Mouse (Mus musculus): Measurements from ENCODE around the gene Olfr109.

The Olfr109 gene

DNA sequence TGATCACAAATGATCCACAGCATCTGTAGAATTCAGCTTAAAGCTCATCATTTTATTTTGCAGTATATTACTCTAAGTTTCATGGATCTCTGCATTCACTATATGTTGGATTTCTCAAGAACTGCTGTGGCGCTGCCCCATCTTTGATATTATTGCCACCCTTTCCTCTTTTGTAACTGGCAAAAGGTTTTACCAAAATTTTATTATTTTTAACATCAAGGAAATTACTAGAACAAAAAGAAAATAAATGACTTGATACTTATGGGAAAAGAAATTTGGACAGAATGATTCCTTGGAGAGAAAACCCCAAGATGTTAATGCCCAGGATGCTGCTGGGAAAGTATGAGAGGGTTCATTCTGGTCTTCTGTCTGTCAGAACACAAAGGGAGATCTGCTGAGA lies at the start of gene Olfr109:
TSS of gene Olfr109 (plus strand) at position 301 of the 400 bp plus-strand sequence.
- DNase-seq (ENCODE audit: low read depth, low spot score), result no peak

DNA sequence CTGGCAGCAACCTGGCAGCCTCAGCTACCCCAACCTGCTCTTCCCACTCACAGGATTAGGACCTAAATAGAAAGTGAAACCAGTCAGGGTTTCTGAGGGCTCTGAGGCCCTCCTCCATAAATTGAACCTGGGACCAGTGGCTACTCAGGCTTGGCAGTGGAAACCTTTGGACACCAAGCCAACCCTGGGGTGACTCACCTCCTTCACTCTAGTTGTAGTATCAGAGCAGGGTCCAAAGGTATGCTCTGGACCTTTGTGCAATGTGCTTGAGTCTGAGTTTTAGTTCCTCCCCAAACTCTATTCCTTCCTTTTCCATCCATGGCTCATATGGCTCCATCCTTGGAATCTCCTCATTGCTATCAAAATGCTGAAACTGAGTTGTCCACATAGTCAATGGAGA lies 45.3 kb upstream of the Olfr109 start:
- DNase-seq (ENCODE audit: low read depth, low spot score), result no peak

DNA sequence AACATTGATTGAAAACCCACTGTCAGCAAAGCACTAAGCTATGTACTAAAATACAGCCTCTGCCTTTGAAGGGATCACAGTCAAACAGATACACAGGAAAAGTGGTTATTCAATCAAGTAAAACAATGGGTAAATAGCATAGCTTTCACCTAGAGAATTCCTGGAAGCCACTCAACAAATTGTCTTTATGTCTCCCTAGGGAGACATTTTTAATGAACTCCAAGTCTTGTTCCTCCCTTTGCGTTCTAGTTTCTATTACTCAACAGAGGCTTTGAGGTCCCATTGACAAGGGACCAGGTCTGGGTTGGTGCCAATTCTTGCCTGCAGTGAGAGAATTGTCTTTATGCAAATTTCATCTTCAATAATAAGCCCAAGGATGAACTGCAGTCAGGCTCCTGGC lies 13.5 kb upstream of the Olfr109 start, which contains the start of gene Olfr108:
TSS of gene Olfr108 (plus strand) at position 301 of the 400 bp plus-strand sequence.
- DNase-seq (ENCODE audit: low read depth, low spot score), result no peak

DNA sequence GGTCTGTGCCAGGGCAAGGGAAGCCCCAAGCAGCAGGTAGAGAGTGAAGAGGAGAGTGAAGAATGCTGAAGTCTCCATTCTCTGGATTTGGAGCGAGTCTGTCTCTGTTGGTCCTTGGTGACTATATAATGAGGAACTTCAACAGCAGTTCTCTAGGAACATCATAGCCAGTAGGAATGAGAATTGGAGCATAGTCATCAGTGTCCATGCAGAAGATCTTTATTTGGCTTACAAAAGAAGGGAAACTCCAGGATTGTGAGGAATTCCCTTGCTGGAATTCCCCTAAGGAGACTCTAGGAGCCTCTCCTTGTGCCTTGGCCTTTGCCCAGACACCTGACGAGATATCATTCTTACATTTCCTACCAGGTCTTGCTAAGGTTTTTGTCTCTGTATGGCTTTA lies 24.7 kb downstream of the Olfr109 start, which contains the start of gene H2-M2:
TSS of gene H2-M2 (minus strand) at position 101 of the 400 bp plus-strand sequence.
- DNase-seq (ENCODE audit: low read depth, low spot score), result no peak

DNA sequence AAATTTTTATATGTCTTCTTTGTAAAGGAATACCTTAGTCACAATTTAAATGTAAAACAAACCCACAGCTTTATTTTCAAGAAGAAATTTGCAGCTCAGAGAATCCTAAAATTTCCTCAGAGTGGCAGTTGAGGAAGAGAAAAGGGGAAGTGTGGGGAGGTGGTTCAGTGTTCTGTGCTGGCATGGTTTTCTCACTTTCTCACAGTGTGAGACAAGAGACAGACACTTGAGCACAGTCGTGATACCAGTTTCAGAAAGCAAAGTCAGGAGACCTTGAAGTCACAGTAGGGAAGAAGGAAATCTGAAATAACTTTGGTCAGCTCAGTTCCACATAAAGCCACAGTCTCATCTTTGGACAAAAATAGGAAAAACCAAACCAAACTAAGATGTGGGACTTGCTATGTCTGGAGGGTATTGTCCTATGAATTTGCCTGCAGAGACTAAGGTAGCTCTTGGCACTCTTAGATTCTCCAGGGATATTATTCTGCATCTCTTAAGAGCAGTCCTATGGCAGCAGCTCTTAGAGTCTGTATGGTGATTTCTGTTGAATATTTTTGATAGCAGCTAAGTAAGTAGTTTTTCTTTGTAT lies 33.3 kb downstream of the Olfr109 start, which contains the start of gene Olfr110:
TSS of gene Olfr110 (plus strand) at position 539 of the 589 bp plus-strand sequence.
- no peak for DNase-seq (ENCODE audit: low read depth, low spot score)

DNA sequence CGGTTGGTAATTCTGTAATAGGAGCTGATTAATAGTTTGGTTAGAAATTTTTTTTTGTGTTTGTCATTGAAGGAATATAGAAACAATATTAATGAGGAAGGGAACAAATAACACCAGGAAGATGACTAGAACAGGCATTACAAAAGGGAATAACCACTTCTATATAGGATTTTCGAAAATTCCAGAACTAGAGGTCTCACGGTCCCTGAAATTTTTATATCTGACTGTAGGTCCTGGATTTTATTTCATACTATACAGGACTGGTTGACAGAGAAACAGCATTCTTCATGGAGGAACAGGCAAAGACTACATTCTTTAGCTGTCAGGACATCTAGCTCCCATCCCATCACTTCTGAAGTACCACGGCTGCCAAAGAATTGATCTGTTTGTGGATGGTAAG lies 49.0 kb downstream of the Olfr109 start, which contains the start of gene Olfr111:
TSS of gene Olfr111 (plus strand) at position 301 of the 400 bp plus-strand sequence.
- no peak for DNase-seq (ENCODE audit: low read depth, low spot score)
